ENCODE assay signal across 20 mouse cellular contexts in genomic region chr1:77364596-77364995, GRCm38 (mm10).
DNase-seq lines count a peak whose midpoint lies in the region; ATAC-seq and TF ChIP-seq lines count a peak whose summit lies in the region.
"Had no signal": no experiment of that assay in that cellular context is flagged by ENCODE, and none has a peak within 500 bp of the region (broad histone marks: within the 10 kb centered on the region; RNA-seq: fewer than 3 reads in every experiment).

No protein-coding gene starts in this region.

- no peak overlapping the region for H3K4me2 ChIP-seq in embryonic facial prominence, embryonic 13.5 days
- no peak overlapping the region for H3K4me2 ChIP-seq in lung, embryonic 14.5 days
- H3K4me2 ChIP-seq in stomach, postnatal 0 days (replicated peaks; ENCODE audit: low read depth), result no peak overlapping the region
- H3K4me2 ChIP-seq: embryonic facial prominence, embryonic 12.5 days had no signal

- DNase-seq in embryonic facial prominence, embryonic 10.5 days (ENCODE audit: low spot score), result no peak
- DNase-seq in lung, embryonic 14.5 days, result peak; percentile 13
- no peak for DNase-seq in lung, postnatal 36 days
- DNase-seq in gastrocnemius, adult 8-10 months (ENCODE audit: low spot score in 2 of 2), result peak; percentile 16 to 17
- DNase-seq in stomach, postnatal 0 days (ENCODE audit: low spot score), result no peak
- DNase-seq in left cerebral cortex, adult 9 months (ENCODE audit: low spot score in 2 of 2), result no peak
- DNase-seq in retina, postnatal 1 day, result no peak
- DNase-seq: cerebellum, adult 2 months; kidney, adult 11 months; liver; right cerebral cortex, adult 18-20 months; thymus, postnatal 36 days had no signal

- H3K4me1 ChIP-seq in embryonic facial prominence, embryonic 13.5 days, result peaks cover 11% of the 10 kb centered on the region
- H3K4me1 ChIP-seq in embryonic facial prominence, embryonic 10.5 days, result peaks cover 39% of the 10 kb centered on the region
- no peaks in the 10 kb centered on the region for H3K4me1 ChIP-seq in lung, embryonic 14.5 days (ENCODE audit: insufficient read depth)
- no peaks in the 10 kb centered on the region for H3K4me1 ChIP-seq in stomach, postnatal 0 days (replicated peaks; ENCODE audit: control insufficient read depth, insufficient read depth)
- H3K4me1 ChIP-seq: hindbrain, embryonic 10.5 days had no signal

- no peaks in the 10 kb centered on the region for H3K27me3 ChIP-seq in embryonic facial prominence, embryonic 13.5 days
- H3K27me3 ChIP-seq in embryonic facial prominence, embryonic 10.5 days (replicated peaks; ENCODE audit: low read depth, poor library complexity, severe bottlenecking), result no peaks in the 10 kb centered on the region
- no peaks in the 10 kb centered on the region for H3K27me3 ChIP-seq in lung, embryonic 14.5 days (ENCODE audit: insufficient read depth, low read length)
- H3K27me3 ChIP-seq in stomach, postnatal 0 days (ENCODE audit: control insufficient read depth, insufficient read depth, low read length), result no peaks in the 10 kb centered on the region
- H3K27me3 ChIP-seq: embryonic facial prominence, embryonic 12.5 days had no signal

- no peak for TF ChIP-seq EP300 in stomach, postnatal 0 days (optimal IDR thresholded peaks at IDR 0.05)

- TF ChIP-seq CTCF in lung, embryonic 14.5 days (IDR thresholded peaks at IDR 0.05; ENCODE audit: low read depth), result no peak
- 0 out of 2 replicates have a peak, but pooled peaks have one; percentile 11 for TF ChIP-seq CTCF in stomach, postnatal 0 days (IDR thresholded peaks at IDR 0.05; ENCODE audit: low read depth)

- no peaks in the 10 kb centered on the region for H3K9me3 ChIP-seq in embryonic facial prominence, embryonic 13.5 days
- no peaks in the 10 kb centered on the region for H3K9me3 ChIP-seq in embryonic facial prominence, embryonic 10.5 days
- no peaks in the 10 kb centered on the region for H3K9me3 ChIP-seq in lung, embryonic 14.5 days (ENCODE audit: low read depth, low read length)
- H3K9me3 ChIP-seq in stomach, postnatal 0 days (ENCODE audit: control insufficient read depth, low read length), result no peaks in the 10 kb centered on the region
- H3K9me3 ChIP-seq: embryonic facial prominence, embryonic 12.5 days; hindbrain, embryonic 10.5 days; midbrain, embryonic 10.5 days had no signal

- 0 out of 2 replicates have a peak overlapping the region, but pooled peaks have one; percentile 17 for H3K27ac ChIP-seq in embryonic facial prominence, embryonic 13.5 days
- H3K27ac ChIP-seq in embryonic facial prominence, embryonic 10.5 days (replicated peaks), result no peak overlapping the region
- no peak overlapping the region for H3K27ac ChIP-seq in lung, embryonic 14.5 days (ENCODE audit: low read depth)
- no peak overlapping the region for H3K27ac ChIP-seq in stomach, postnatal 0 days (replicated peaks)
- H3K27ac ChIP-seq: embryonic facial prominence, embryonic 12.5 days; hindbrain, embryonic 10.5 days; hindbrain, postnatal 0 days; kidney, postnatal 0 days; macrophage; midbrain, embryonic 10.5 days had no signal

- no peak for ATAC-seq in embryonic facial prominence, embryonic 13.5 days (ENCODE audit: insufficient number of reproducible peaks, insufficient read depth, low FRiP score, low TSS enrichment, low read depth)
- no peak for ATAC-seq in lung, embryonic 14.5 days (ENCODE audit: insufficient read depth)
- ATAC-seq in stomach, postnatal 0 days (ENCODE audit: low FRiP score, low TSS enrichment), result no peak
- ATAC-seq: forebrain, embryonic 16.5 days; hindbrain, postnatal 0 days had no signal

- no peak overlapping the region for H3K4me3 ChIP-seq in embryonic facial prominence, embryonic 13.5 days
- H3K4me3 ChIP-seq in embryonic facial prominence, embryonic 10.5 days, result no peak overlapping the region
- no peak overlapping the region for H3K4me3 ChIP-seq in lung, embryonic 14.5 days (ENCODE audit: low read depth, low read length)
- no peak overlapping the region for H3K4me3 ChIP-seq in stomach, postnatal 0 days (ENCODE audit: low read depth, low read length)
- H3K4me3 ChIP-seq: embryonic facial prominence, embryonic 12.5 days; hindbrain, embryonic 10.5 days; midbrain, embryonic 10.5 days had no signal

- H3K36me3 ChIP-seq in embryonic facial prominence, embryonic 13.5 days, result peaks cover 27% of the 10 kb centered on the region
- peaks cover 18% of the 10 kb centered on the region for H3K36me3 ChIP-seq in embryonic facial prominence, embryonic 10.5 days (replicated peaks)
- H3K36me3 ChIP-seq in lung, embryonic 14.5 days (ENCODE audit: insufficient read depth), result peaks cover 9% of the 10 kb centered on the region; the same call in 1 of the 2 replicates
- H3K36me3 ChIP-seq in stomach, postnatal 0 days (ENCODE audit: control insufficient read depth, insufficient read depth, low read length), result no peaks in the 10 kb centered on the region

- H3K9ac ChIP-seq in embryonic facial prominence, embryonic 13.5 days, result no peak overlapping the region
- no peak overlapping the region for H3K9ac ChIP-seq in lung, embryonic 14.5 days
- H3K9ac ChIP-seq in stomach, postnatal 0 days (ENCODE audit: low read length), result no peak overlapping the region
- H3K9ac ChIP-seq: embryonic facial prominence, embryonic 12.5 days had no signal

- 41% methylated on average over 3 of the region's 3 CpGs for WGBS in embryonic facial prominence, embryonic 13.5 days
- WGBS in embryonic facial prominence, embryonic 10.5 days, result 61% methylated on average over 3 of the region's 3 CpGs
- 84% methylated on average over 3 of the region's 3 CpGs for WGBS in lung, embryonic 14.5 days
- WGBS in stomach, postnatal 0 days, result 62% methylated on average over 3 of the region's 3 CpGs

Comparison
In these comparisons a context has a peak if more than half of its experiments do, and no peak if none do; other contexts are left out.
1. DNase-seq: peak in lung, embryonic 14.5 days (single experiment) and gastrocnemius, adult 8-10 months (2 of 2); none in embryonic facial prominence, embryonic 10.5 days (single experiment), lung, postnatal 36 days (single experiment), stomach, postnatal 0 days (single experiment), left cerebral cortex, adult 9 months (0 of 2) and retina, postnatal 1 day (single experiment).